Mouse (Mus musculus) fibroblast of lung, adult 2 months (primary cell): ENCODE data around the gene Pik3r6.

Experiments
- DNase-seq: peaks from one replicate; pipeline ENCODE4 v3.0.0-alpha.2; 2011; ENCODE audit warnings: low read depth

Pik3r6 gene

GRCm38 (mm10) chr11:68502902-68503629 lies at the start of gene Pik3r6:
Gene Pik3r6, plus strand, starts transcription at chr11:68503019.
- DNase-seq, result no peak

- DNase-seq, result no peak
Measured at GRCm38 (mm10) chr11:68453301-68453700, 49.5 kb upstream of the Pik3r6 start.

DNA sequence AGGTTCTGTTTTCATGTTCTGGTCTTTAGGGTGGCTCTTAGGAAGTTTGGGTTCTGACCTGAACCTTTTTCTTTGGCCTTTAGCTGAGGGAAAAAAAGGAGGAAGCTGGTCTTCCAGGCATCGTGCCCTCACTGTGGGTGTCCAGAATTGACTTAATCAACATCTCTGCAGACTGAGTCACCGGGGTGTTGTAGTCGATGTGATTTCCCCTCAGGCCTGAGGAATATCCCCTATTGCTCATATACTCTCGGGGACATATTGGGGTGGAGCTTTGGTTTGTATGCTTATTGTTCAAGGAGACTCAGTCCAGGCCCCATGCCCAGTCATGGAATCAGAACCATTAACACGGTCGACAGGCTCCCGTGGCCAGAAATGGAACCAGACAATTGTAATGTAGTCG lies 44.7 kb upstream of the Pik3r6 start:
- DNase-seq, result peak; percentile 72

- no peak for DNase-seq
Measured at GRCm38 (mm10) chr11:68459021-68459420, 43.8 kb upstream of the Pik3r6 start.

DNA sequence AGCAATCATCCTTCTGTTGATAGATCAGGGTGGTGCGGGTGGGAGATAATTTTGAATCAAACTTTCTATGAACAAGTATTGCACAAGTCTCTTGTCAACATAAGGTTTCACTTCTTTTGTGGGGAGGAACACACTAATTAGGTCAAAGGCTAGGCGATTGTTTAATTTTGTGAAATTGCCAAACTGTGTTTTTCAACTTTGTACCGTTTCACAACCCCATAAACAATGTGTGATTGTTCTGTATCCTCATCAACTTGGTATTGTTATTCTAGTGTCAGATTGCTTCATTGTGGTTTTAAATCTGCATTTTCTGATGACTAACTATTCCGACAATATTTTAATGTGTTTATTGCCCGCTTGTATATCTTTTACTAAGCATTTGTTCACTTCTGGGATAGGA lies 43.3 kb upstream of the Pik3r6 start:
- DNase-seq, result peak; percentile 49

GRCm38 (mm10) chr11:68462716-68463115 lies 40.1 kb upstream of the Pik3r6 start:
- no peak for DNase-seq

DNA sequence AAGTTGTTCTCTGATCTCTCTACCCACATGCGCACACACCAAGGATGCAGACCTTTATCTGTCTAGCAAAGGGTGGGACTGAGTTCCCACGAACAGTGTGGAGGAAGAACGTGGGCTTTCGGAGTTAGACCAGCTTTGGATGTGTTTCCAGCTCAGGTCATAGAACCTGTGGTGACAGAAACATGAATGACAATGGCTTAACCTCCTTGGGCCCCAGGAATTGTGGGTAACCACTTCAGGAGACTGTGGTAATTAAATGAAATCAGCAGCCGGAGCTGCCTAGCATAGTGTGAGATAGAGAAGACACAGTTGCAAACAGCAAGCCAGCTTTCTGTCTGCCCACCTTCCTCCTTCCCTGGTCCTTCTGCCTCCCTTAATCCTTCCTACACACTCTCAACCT lies 38.6 kb upstream of the Pik3r6 start:
- no peak for DNase-seq

- no peak for DNase-seq
Measured at GRCm38 (mm10) chr11:68465090-68465489, 37.7 kb upstream of the Pik3r6 start.

DNA sequence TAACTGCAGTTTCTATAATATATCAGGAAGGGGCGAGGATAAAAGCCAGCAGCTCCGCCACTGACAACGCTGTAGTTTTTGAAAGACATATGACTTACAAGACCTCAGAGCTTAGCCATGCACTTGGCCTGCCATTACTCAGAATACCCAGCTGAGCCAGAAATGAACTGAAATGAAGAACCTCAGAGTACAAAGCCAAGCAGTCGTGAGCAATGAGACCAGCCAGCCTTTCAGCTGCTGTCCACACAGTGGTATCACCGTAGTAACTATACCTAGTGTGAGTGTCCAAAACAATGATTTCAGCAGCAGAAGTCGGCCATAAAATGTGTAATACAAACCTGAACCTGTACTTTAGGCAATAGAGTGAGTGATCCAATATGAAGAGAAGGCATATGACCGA lies 35.4 kb upstream of the Pik3r6 start:
- peak; percentile 7 for DNase-seq

GRCm38 (mm10) chr11:68467962-68468612 lies 34.7 kb upstream of the Pik3r6 start:
- DNase-seq, result peak; percentile 19

- no peak for DNase-seq
Measured at GRCm38 (mm10) chr11:68468886-68469285, 33.9 kb upstream of the Pik3r6 start.

GRCm38 (mm10) chr11:68472162-68472849 lies 30.5 kb upstream of the Pik3r6 start:
- DNase-seq, result no peak

GRCm38 (mm10) chr11:68474600-68474999 lies 28.2 kb upstream of the Pik3r6 start:
- DNase-seq, result no peak

DNA sequence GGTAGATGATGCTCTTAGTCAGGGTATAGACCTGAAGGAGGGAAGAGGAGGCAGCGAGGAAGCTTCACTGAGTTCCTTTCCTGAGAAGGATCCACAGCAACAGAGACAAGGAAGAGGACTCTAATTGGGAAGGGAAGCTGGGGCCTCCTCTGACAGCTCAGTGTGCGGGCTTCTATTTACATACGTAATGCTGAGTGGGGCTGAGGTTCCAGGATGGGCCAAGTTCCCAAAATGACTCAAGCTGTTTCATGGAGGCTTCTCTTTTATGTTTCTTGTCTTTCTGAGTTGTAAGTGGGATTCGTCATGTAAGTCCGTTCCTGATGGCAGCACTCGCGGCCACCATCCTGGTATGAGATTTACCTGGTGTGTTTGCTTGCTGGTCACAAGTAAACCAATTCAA lies 27.1 kb upstream of the Pik3r6 start:
- no peak for DNase-seq

DNA sequence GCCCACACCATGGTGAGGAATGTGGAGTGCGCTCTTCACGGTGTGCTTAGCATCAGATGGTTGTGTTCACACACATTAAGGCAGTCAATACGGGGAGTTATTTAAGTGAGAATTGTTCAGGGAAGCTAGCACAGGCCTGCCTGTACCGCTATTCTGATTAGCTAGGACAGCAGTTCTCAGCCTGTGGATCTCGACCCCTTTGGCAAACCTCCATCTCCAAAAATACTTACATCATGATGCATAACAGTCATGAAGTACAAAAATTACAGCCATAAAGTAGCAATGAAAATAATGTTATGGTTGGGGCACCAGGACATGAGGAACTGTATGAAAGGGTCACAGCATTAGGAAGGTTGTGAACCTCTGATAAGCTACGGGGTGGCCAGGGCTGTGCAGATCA lies 25.2 kb upstream of the Pik3r6 start:
- DNase-seq, result no peak

GRCm38 (mm10) chr11:68478574-68478981 lies 24.2 kb upstream of the Pik3r6 start:
- no peak for DNase-seq

DNA sequence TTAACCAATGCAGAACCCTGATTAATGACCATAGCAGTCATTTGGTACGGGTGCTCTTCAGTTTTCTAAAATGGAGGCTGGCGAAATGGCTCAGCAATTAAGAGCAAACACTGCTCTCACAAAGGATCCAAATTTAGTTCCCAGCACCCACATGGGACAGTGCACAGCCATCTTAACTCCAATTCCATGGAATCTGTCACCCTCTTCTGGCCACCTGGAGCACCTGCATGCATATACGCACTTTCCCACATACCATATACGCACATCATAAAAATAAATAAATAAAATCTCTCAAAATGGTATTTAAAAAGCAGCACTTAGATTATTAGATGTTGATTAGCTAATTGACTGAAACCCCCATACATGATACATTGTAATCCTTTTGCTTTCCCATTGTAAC lies 22.2 kb upstream of the Pik3r6 start:
- no peak for DNase-seq

- no peak for DNase-seq
Measured at GRCm38 (mm10) chr11:68482001-68482400, 20.8 kb upstream of the Pik3r6 start.

DNA sequence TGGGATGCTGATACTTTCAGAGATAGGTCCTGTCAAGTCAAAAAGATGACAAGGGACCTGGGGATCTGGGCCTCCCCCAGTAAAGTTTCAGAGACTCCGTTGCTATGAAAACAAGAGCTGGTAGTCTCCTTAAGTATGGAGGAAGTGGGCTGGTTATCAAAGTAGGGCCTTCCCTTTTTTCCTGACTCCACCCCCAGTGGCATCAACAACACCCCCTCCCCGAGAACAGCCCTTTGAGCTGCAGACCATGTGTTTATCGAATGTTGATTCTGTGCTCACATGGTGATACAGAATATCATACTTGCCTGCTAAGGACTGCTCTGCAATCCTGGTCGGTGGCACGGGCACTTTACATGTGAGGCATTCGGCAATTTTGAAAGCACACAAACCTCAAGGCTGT lies 19.6 kb upstream of the Pik3r6 start:
- DNase-seq, result no peak

DNA sequence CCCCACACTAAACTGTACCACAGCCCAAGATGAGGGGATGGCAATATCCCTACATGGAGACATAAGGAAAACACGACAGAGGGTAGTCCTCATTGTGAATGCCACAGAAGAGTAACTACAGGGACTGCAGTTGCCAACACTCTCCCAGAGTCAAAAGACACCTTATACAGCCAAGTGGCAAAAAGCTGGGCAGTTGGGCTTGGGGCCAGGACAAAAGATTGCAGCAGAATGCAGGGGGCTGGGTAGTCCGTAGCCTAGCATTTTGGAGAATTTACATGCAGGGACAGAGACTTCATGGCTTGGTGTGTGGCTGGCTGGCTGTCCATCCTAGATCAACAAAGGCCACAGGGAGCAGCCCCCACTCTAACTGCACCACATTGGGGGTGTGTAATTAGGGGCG lies 18.4 kb upstream of the Pik3r6 start:
- DNase-seq, result no peak

DNA sequence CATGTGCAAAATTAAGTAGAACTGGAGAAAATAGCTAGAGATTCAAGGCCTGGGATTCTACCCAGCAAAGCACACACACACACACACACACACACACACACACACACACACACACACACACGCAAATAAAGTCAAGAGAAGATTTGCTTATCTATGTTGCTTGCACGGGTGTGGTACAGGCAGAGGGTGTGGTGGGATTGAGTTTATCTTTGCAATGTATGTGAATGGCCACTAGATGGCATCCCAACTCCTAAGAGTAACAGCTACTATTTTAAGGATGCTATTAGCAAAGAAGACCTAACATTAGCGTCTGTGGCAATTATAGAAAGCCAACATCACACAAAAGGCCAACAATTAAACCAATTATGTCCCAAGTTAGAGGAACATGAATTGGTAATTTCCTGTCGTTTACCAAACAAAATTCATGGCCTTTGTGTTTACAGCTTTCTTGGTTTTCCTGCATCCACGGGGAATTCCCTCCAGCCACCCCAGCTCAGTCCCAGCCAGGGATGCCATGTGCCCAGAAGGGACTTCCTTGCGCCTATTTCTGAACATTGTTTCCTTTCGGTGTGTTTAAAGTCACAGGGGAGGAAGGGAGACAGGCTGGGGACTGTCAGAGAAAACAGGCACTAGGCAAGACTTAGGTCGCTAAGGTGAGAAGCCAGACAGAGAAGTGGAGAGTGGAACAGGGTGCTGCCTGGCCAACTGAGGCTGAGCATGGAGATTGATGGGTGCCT lies 17.4 kb upstream of the Pik3r6 start:
- peak; percentile 19 for DNase-seq

- no peak for DNase-seq
Measured at GRCm38 (mm10) chr11:68486093-68486492, 16.7 kb upstream of the Pik3r6 start.

GRCm38 (mm10) chr11:68487720-68488119 lies 15.1 kb upstream of the Pik3r6 start:
- no peak for DNase-seq
